Mouse (Mus musculus): ENCODE results near the gene Tspan14. TPM values are rescaled to one million over a fixed set of nuclear protein-coding genes. Genes with fewer than 3 reads are reported as not detected.

The Tspan14 gene
- total RNA-seq, 2 experiments from 2014 or later = 50.2 to 52.1 TPM

- Histone ChIP-seq H3K27ac (peak overlapping the region; percentile 63), H3K4me3 (no peak overlapping the region)
- no peak for TF ChIP-seq CTCF (IDR thresholded peaks at IDR 0.05)
- no peak for DNase-seq (ENCODE audit: extremely low spot score in 1 of 2, low spot score in 2 of 2)
- intact Hi-C loops (cut with DNase I) = no loop called here
Observed at GRCm38 (mm10) chr14:40928897-40929296, 37.7 kb downstream of the Tspan14 start.

- Histone ChIP-seq H3K27ac (no peak overlapping the region), H3K4me3 (no peak overlapping the region)
- no peak for DNase-seq (ENCODE audit: extremely low spot score in 1 of 2, low spot score in 2 of 2)
- no peak for TF ChIP-seq CTCF (IDR thresholded peaks at IDR 0.05)
- intact Hi-C loops (cut with DNase I) = no loop called here
Observed at GRCm38 (mm10) chr14:40927041-40927440, 39.6 kb downstream of the Tspan14 start.

GRCm38 (mm10) chr14:40924378-40925113 is 42.1 kb downstream of the Tspan14 start:
- Histone ChIP-seq H3K4me3 (no peak overlapping the region), H3K27ac (peak overlapping the region; percentile 20; the same call in 1 of the 2 replicates)
- no peak for TF ChIP-seq CTCF (IDR thresholded peaks at IDR 0.05)
- DNase-seq (ENCODE audit: extremely low spot score in 1 of 2, low spot score in 2 of 2) = no peak
- intact Hi-C loops (cut with DNase I) = no loop called here

GRCm38 (mm10) chr14:40921241-40921640 is 45.4 kb downstream of the Tspan14 start:
- no peak for TF ChIP-seq CTCF (IDR thresholded peaks at IDR 0.05)
- Histone ChIP-seq H3K27ac (no peak overlapping the region), H3K4me3 (no peak overlapping the region)
- DNase-seq (ENCODE audit: extremely low spot score in 1 of 2, low spot score in 2 of 2) = no peak
- intact Hi-C loops (cut with DNase I) = no loop called here

- H3K27ac ChIP-seq = no peak overlapping the region; the same call in 1 of the 2 replicates
- H3K4me3 ChIP-seq = no peak overlapping the region
- no peak for DNase-seq (ENCODE audit: extremely low spot score in 1 of 2, low spot score in 2 of 2)
- intact Hi-C loops (cut with DNase I) = no loop called here
- TF ChIP-seq CTCF (IDR thresholded peaks at IDR 0.05) = no peak
Observed at GRCm38 (mm10) chr14:40919521-40919920, 47.1 kb downstream of the Tspan14 start.

- no peak for DNase-seq (ENCODE audit: extremely low spot score in 1 of 2, low spot score in 2 of 2)
- TF ChIP-seq CTCF (IDR thresholded peaks at IDR 0.05) = no peak
- no peak overlapping the region for H3K4me3 ChIP-seq
- H3K27ac ChIP-seq = no peak overlapping the region
- intact Hi-C loops (cut with DNase I) = no loop called here
Observed at GRCm38 (mm10) chr14:40918477-40918876, 48.1 kb downstream of the Tspan14 start.

GRCm38 (mm10) chr14:40917632-40918031 is 49.0 kb downstream of the Tspan14 start:
- peak; percentile 99 for TF ChIP-seq CTCF (IDR thresholded peaks at IDR 0.05)
- Histone ChIP-seq H3K4me3 (no peak overlapping the region), H3K27ac (no peak overlapping the region)
- peak; percentile 84 to 93 for DNase-seq (ENCODE audit: extremely low spot score in 1 of 2, low spot score in 2 of 2)
- intact Hi-C loops (cut with DNase I) = loop anchor here (1.0 to 2.0 kb wide), 3 partner anchors 49 to 115 kb away; partner anchors contain the start of gene Tspan14

GRCm38 (mm10) chr14:40916667-40917066 is 49.9 kb downstream of the Tspan14 start:
- no peak overlapping the region for H3K4me3 ChIP-seq
- no peak for DNase-seq (ENCODE audit: extremely low spot score in 1 of 2, low spot score in 2 of 2)
- no peak overlapping the region for H3K27ac ChIP-seq
- TF ChIP-seq CTCF (IDR thresholded peaks at IDR 0.05) = no peak
- intact Hi-C loops (cut with DNase I) = loop anchor here (1.0 to 2.0 kb wide), 3 partner anchors 50 to 116 kb away; partner anchors contain the start of gene Tspan14

- intact Hi-C loops (cut with DNase I) = loop anchor here (2.0 kb wide), 2 partner anchors 51 to 117 kb away; partner anchors contain the start of gene Tspan14
- TF ChIP-seq CTCF (IDR thresholded peaks at IDR 0.05) = no peak
- no peak overlapping the region for H3K4me3 ChIP-seq
- DNase-seq (ENCODE audit: extremely low spot score in 1 of 2, low spot score in 2 of 2) = no peak
- no peak overlapping the region for H3K27ac ChIP-seq
Observed at GRCm38 (mm10) chr14:40915838-40916237, 50.8 kb downstream of the Tspan14 start.

- intact Hi-C loops (cut with DNase I) = no loop called here
- DNase-seq (ENCODE audit: extremely low spot score in 1 of 2, low spot score in 2 of 2) = no peak
- no peak overlapping the region for H3K4me3 ChIP-seq
- no peak overlapping the region for H3K27ac ChIP-seq
- TF ChIP-seq CTCF (IDR thresholded peaks at IDR 0.05) = no peak
Observed at GRCm38 (mm10) chr14:40914701-40915100, 51.9 kb downstream of the Tspan14 start.

GRCm38 (mm10) chr14:40913709-40914108 is 52.9 kb downstream of the Tspan14 start:
- DNase-seq (ENCODE audit: extremely low spot score in 1 of 2, low spot score in 2 of 2) = no peak
- Histone ChIP-seq H3K4me3 (no peak overlapping the region), H3K27ac (no peak overlapping the region)
- no peak for TF ChIP-seq CTCF (IDR thresholded peaks at IDR 0.05)
- intact Hi-C loops (cut with DNase I) = no loop called here

GRCm38 (mm10) chr14:40911529-40911928 is 55.1 kb downstream of the Tspan14 start:
- no peak overlapping the region for H3K27ac ChIP-seq

GRCm38 (mm10) chr14:40908763-40909162 is 57.8 kb downstream of the Tspan14 start:
- intact Hi-C loops (cut with DNase I) = no loop called here
- DNase-seq (ENCODE audit: extremely low spot score in 1 of 2, low spot score in 2 of 2) = no peak
- no peak overlapping the region for H3K4me3 ChIP-seq
- TF ChIP-seq CTCF (IDR thresholded peaks at IDR 0.05) = no peak
- H3K27ac ChIP-seq = no peak overlapping the region

More at GRCm38 (mm10) chr14:40911529-40911928, 55.1 kb downstream of the Tspan14 start:
- peak; percentile 1; the same call in 1 of the 2 replicates for TF ChIP-seq CTCF (IDR thresholded peaks at IDR 0.05)
- H3K4me3 ChIP-seq = no peak overlapping the region
- intact Hi-C loops (cut with DNase I) = no loop called here
- DNase-seq (ENCODE audit: extremely low spot score in 1 of 2, low spot score in 2 of 2) = no peak

Data from left cerebral cortex, adult 2 months (tissue).